Mouse (Mus musculus): Measurements from ENCODE around the gene Notch2.

- TF ChIP-seq CTCF (IDR thresholded peaks at IDR 0.05; ENCODE audit: control insufficient read depth, insufficient read depth, low read length) (no peak), POLR2A (IDR thresholded peaks at IDR 0.05; ENCODE audit: borderline replicate concordance, control insufficient read depth, low read depth, low read length) (no peak)
These were observed 137.7 kb downstream of the Notch2 start for GRCm38 (mm10) chr3:98151016-98151415.

All from bone marrow, adult 2 months (tissue).